Mouse (Mus musculus) hindbrain, postnatal 0 days (tissue): ENCODE results near the gene Plaa. TPM values are rescaled to one million over a fixed set of nuclear protein-coding genes. Genes with fewer than 3 reads are reported as not detected.

Experiments used
- ATAC-seq: fragments of 200-750 bp; cut with Nextera tagmentation; 2 replicates; pipeline ENCODE4 v1.8.0; 2017; ENCODE audit warnings: mild to moderate bottlenecking, moderate TSS enrichment, moderate library complexity
- DNase-seq: peaks from one replicate; pipeline ENCODE4 v3.0.0-alpha.2; 2015; ENCODE audit warnings: low spot score
- H3K27ac ChIP-seq: fragments of 300-500 bp; sonication (generic); 2 replicates; pipeline ENCODE4 v1.5.1; 2014; ENCODE audit warnings: mild to moderate bottlenecking
- H3K27me3 ChIP-seq: fragments of 300-500 bp; sonication (generic); 2 replicates; pipeline ENCODE4 v1.6.1; 2014; ENCODE audit warnings: low read length, mixed read lengths; ENCODE audit not compliant: insufficient read depth
- H3K36me3 ChIP-seq: fragments of 300-500 bp; sonication (generic); 2 replicates; pipeline ENCODE4 v1.6.1; 2014; ENCODE audit warnings: low read length, mixed read lengths; ENCODE audit not compliant: insufficient read depth
- H3K4me1 ChIP-seq: fragments of 300-500 bp; sonication (generic); 2 replicates; pipeline ENCODE4 v1.6.1; 2014; ENCODE audit warnings: antibody characterized with exemption, low read length, mixed read lengths; ENCODE audit not compliant: insufficient read depth
- H3K4me2 ChIP-seq: fragments of 300-500 bp; sonication (generic); 2 replicates; pipeline ENCODE4 v1.6.1; 2014; ENCODE audit warnings: low read depth, mild to moderate bottlenecking, low read length, moderate library complexity, mixed read lengths
- H3K4me3 ChIP-seq: fragments of 300-500 bp; sonication (generic); 2 replicates; pipeline ENCODE4 v1.5.1; 2014; ENCODE audit warnings: low read length
- H3K9ac ChIP-seq: fragments of 300-500 bp; sonication (generic); replicated peaks from 2 replicates; pipeline ENCODE4 v1.6.1; 2014; ENCODE audit warnings: mild to moderate bottlenecking, low read length, moderate library complexity, mixed read lengths
- H3K9me3 ChIP-seq: fragments of 300-500 bp; sonication (generic); 2 replicates; pipeline ENCODE4 v1.6.1; 2016; ENCODE audit warnings: low read length, mixed read lengths
- CTCF ChIP-seq: IDR thresholded peaks from 2 replicates; pipeline ENCODE4 v1.5.1; 2016; ENCODE audit warnings: antibody characterized with exemption, control low read depth, low read depth
- whole genome bisulfite sequencing: fragments of 180-500 bp; shearing (Covaris S2); extraction: QIAGEN DNeasy Blood & Tissue Kit; methylation state at CpG from one replicate; pipeline ENCODE4 v1.1.7; 2014; 5-methylcytosine and 5-hydroxymethylcytosine counted together
- polyA plus RNA-seq: library from polyadenylated mRNA; unstranded; fragments of >200 nt; fragmentation: Nextera tagmentation; extraction: Ambion mirVana; gene quantifications from 2 replicates; pipeline ENCODE4 v1.2.1, GENCODE M21; 2015
- total RNA-seq: library from RNA; depleted of rRNA; stranded (reverse); fragments of >200 nt; gene quantifications from 2 replicates; pipeline ENCODE4 v1.2.3, GENCODE M21; 2014

The Plaa gene
- total and polyA plus RNA-seq, 2 experiments from 2014 or later: 57.7 to 70.0 TPM

DNA sequence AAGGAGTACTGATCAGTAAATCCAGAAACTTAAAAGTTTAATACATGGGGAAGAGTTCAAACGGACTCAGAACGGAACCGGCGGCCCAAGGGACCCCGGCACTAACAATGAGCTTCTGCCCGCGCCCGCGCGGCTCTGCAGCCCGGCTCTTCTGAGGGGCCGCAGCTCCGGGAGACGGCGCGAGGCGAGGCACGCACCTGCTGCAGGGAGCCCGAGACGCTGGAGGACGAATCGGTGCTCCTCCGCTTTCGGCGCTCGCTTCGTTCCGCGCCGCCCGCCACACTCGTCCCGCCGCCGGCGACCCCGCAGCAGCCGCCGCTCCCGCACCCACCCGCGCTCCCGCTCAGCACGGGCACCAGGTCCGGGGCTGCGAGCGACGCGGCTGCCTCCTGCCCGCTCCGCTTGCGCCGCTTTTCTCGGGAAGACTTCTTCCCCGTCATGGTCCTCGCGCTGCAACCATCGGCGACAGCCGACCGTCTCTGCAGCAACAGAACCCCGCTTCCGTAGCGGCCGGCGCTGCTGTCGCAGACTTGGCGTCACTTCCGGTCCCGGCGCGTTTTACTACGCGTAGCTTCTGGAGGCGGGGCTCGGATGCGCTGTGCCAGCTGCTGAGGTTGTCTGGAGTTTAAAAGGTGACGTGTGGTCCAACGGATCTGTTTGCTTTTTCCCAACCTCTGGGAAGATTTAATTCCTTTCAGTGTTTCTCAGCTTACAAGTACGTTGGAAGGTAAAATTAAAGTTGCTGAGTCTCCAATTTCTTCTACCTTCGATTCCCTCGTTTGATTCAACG is 46.6 kb downstream of the Plaa start, which contains the start of the genes Gm10306 and Caap1:
Gene Gm10306 (plus strand): TSS at position 282 of the 790 bp plus-strand sequence.
Gene Caap1 (minus strand): TSS at position 532 of the 790 bp plus-strand sequence.
- Histone ChIP-seq H3K27me3 (no peaks in the 10 kb centered on the region), H3K4me2 (peak within 1 kb of the TSS; percentile 71), H3K9ac (peak within 1 kb of the TSS; percentile 89), H3K9me3 (no peaks in the 10 kb centered on the region), H3K4me3 (peak within 1 kb of the TSS; percentile 97), H3K36me3 (no peaks in the 10 kb centered on the region), H3K27ac (peak within 1 kb of the TSS; percentile 92), H3K4me1 (peaks cover 3% of the 10 kb centered on the region; the same call in 1 of the 2 replicates)
- TF ChIP-seq CTCF: no peak
- WGBS: 1% methylated on average over 82 of the region's 83 CpGs
- DNase-seq (peak; percentile 98), ATAC-seq (peak; percentile 98)

DNA sequence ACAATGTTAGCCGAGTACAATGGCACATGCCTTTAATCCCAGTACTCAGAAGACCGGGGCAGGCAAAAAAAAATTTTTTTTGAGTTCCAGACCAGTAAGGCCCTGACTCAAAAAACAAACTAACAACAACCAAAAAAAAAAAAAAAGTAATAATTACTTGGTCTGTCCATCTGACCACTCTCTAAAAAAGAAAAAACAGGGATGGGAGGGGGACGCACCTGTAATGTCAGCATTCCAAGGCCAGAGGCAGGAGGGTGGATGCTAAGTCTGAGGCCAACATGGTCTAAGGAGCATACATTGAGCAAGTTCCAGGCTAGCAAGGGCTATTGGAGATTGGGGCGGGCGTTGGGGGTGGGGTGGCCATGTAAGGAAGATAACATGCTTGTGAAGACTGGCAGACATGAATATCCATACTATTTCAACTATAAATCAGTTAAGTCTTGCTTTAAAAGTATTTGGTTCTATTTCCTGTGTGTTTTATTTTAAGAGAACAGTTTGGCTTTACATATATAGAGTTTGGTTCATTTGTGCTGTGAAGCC is 48.0 kb downstream of the Plaa start:
- no peaks in the 10 kb centered on the region for H3K36me3 ChIP-seq
- ATAC-seq: no peak
- H3K9ac ChIP-seq: no peak overlapping the region

DNA sequence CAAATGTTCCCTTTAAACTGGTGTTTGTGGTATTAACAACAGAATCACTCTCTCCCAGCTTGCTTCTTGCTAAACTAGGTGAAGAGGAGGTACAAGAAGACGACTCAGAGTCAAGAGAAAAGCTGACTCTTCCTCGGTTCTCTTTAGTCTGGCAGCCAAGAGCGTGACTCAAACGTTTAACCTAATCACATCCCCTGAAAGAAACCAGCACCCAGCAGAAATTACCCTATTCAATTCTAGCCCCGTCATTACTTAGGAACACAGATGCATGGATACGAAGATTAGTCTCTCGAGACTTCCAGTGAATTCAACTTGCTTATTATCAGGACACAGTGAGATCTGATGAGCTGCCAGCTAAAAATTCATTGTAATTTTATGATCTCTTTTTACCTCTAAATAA is 58.7 kb downstream of the Plaa start:
- no peak overlapping the region for H3K9ac ChIP-seq
- H3K4me2 ChIP-seq: no peak overlapping the region
- WGBS: 62% methylated on average over 7 of the region's 7 CpGs
- H3K27me3 ChIP-seq: no peaks in the 10 kb centered on the region
- no peaks in the 10 kb centered on the region for H3K4me1 ChIP-seq
- ATAC-seq: no peak
- 0 out of 2 replicates have a peak, but pooled peaks cover 5% of the 10 kb centered on the region for H3K36me3 ChIP-seq
- no peak overlapping the region for H3K4me3 ChIP-seq
- no peaks in the 10 kb centered on the region for H3K9me3 ChIP-seq
- DNase-seq: no peak
- no peak for TF ChIP-seq CTCF
- no peak overlapping the region for H3K27ac ChIP-seq

More for the DNA sequence above, 48.0 kb downstream of the Plaa start:
- Histone ChIP-seq H3K4me1 (peaks cover 3% of the 10 kb centered on the region; the same call in 1 of the 2 replicates), H3K9me3 (no peaks in the 10 kb centered on the region), H3K27ac (no peak overlapping the region), H3K4me2 (peak overlapping the region; percentile 71), H3K4me3 (no peak overlapping the region), H3K27me3 (no peaks in the 10 kb centered on the region)
- no peak for TF ChIP-seq CTCF
- WGBS: 95% methylated on average over 5 of the region's 5 CpGs
- DNase-seq: no peak

DNA sequence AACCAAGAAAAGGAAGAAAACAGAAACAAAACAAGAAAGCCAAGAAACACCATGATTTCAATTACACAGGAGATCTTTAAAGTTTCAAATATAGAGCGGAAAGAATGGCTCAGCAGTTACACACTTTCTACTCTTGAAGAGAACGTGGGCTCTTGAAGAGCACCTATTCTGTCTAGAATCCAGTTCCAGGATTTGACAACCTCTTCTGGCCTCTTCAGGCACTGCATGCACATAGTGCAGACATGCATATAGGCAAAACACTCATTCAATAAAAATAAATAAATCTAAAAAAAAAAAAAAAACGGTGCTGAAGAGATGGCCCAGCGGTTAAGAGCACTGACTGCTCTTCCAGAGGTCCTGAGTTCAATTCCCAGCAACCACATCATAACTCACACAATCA is 60.0 kb downstream of the Plaa start:
- no peak overlapping the region for H3K27ac ChIP-seq
- H3K9ac ChIP-seq: no peak overlapping the region
- H3K36me3 ChIP-seq: 0 out of 2 replicates have a peak, but pooled peaks cover 5% of the 10 kb centered on the region
- H3K4me1 ChIP-seq: no peaks in the 10 kb centered on the region
- H3K4me2 ChIP-seq: no peak overlapping the region
- no peaks in the 10 kb centered on the region for H3K27me3 ChIP-seq
- no peak for TF ChIP-seq CTCF
- no peaks in the 10 kb centered on the region for H3K9me3 ChIP-seq
- DNase-seq: no peak
- WGBS: 95% methylated on average over 4 of the region's 4 CpGs
- no peak for ATAC-seq
- H3K4me3 ChIP-seq: no peak overlapping the region

GRCm38 (mm10) chr4:94533205-94533604 is 69.8 kb downstream of the Plaa start:
- no peaks in the 10 kb centered on the region for H3K27me3 ChIP-seq
- DNase-seq (no peak), ATAC-seq (no peak)
- no peak overlapping the region for H3K4me3 ChIP-seq
- H3K4me2 ChIP-seq: no peak overlapping the region
- TF ChIP-seq CTCF: no peak
- no peaks in the 10 kb centered on the region for H3K9me3 ChIP-seq
- H3K4me1 ChIP-seq: no peaks in the 10 kb centered on the region
- no peak overlapping the region for H3K27ac ChIP-seq
- no peaks in the 10 kb centered on the region for H3K36me3 ChIP-seq
- no peak overlapping the region for H3K9ac ChIP-seq

DNA sequence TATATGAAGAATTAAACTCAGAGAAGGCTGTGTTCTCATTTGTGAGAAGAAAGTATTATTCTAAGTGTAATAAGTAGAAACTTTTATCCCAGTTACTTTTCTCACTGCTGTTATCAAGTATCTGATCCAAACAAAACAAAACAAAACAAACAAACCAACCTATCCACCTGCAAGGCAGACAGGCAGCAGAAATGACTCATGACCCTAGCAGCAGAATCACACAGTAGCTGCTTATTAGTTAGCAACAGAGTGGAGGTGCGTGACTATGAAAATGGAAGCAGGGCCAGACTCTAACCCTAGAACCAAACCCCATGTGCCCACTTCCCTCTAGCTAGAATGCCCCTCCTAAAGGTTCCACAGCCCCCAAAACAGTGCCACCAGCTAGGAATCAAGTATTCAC is 73.6 kb downstream of the Plaa start:
- DNase-seq (no peak), ATAC-seq (no peak)
- Histone ChIP-seq H3K4me2 (no peak overlapping the region), H3K27ac (no peak overlapping the region), H3K4me1 (no peaks in the 10 kb centered on the region), H3K36me3 (no peaks in the 10 kb centered on the region), H3K4me3 (no peak overlapping the region), H3K9ac (no peak overlapping the region), H3K9me3 (no peaks in the 10 kb centered on the region), H3K27me3 (no peaks in the 10 kb centered on the region)
- no peak for TF ChIP-seq CTCF
- 97% methylated on average over 1 of the region's 1 CpGs for WGBS

- TF ChIP-seq CTCF: peak; percentile 61
- no peak overlapping the region for H3K27ac ChIP-seq
- no peaks in the 10 kb centered on the region for H3K4me1 ChIP-seq
- no peaks in the 10 kb centered on the region for H3K9me3 ChIP-seq
- H3K4me2 ChIP-seq: no peak overlapping the region
- no peak overlapping the region for H3K4me3 ChIP-seq
- no peaks in the 10 kb centered on the region for H3K36me3 ChIP-seq
- DNase-seq (peak; percentile 61), ATAC-seq (no peak)
- H3K9ac ChIP-seq: no peak overlapping the region
- no peaks in the 10 kb centered on the region for H3K27me3 ChIP-seq
These were observed 79.7 kb downstream of the Plaa start for GRCm38 (mm10) chr4:94523321-94523720.
